Mouse (Mus musculus) 3T3-L1 (cell line): ENCODE results near the gene Serpinc1.
"Not testable (repeated sequence)": the region's sequence is repeated elsewhere in the genome, so short reads cannot be mapped to it uniquely, and the experiment has no call there.

Experiments
- DNase-seq: peaks from one replicate; pipeline ENCODE4 v3.0.0-alpha.2; 2015; ENCODE audit warnings: low read depth, low spot score

Gene Serpinc1

GRCm38 (mm10) chr1:160978071-160978735 is at the start of gene Serpinc1:
Gene Serpinc1 (plus strand): TSS chr1:160978585.
- no peak for DNase-seq

GRCm38 (mm10) chr1:160931320-160931719 is 47.1 kb upstream of the Serpinc1 start:
- no peak for DNase-seq

- peak; percentile 69 for DNase-seq
Measured at GRCm38 (mm10) chr1:160933896-160934482, 44.4 kb upstream of the Serpinc1 start.

GRCm38 (mm10) chr1:160935551-160935950 is 42.8 kb upstream of the Serpinc1 start:
- peak; percentile 38 for DNase-seq

GRCm38 (mm10) chr1:160963199-160963598 is 15.2 kb upstream of the Serpinc1 start:
- no peak for DNase-seq

- no peak for DNase-seq
Measured at GRCm38 (mm10) chr1:160967268-160967667, 11.1 kb upstream of the Serpinc1 start.

- DNase-seq: no peak
Measured at GRCm38 (mm10) chr1:160968643-160969042, 9.7 kb upstream of the Serpinc1 start.

GRCm38 (mm10) chr1:160980021-160980420 is 1.6 kb downstream of the Serpinc1 start:
- DNase-seq: no peak

- DNase-seq: no peak
Measured at GRCm38 (mm10) chr1:160980537-160981234, 2.3 kb downstream of the Serpinc1 start.

GRCm38 (mm10) chr1:160981337-160981736 is 3.0 kb downstream of the Serpinc1 start:
- DNase-seq: no peak

- DNase-seq: peak; percentile 18
Measured at GRCm38 (mm10) chr1:160982887-160983286, 4.5 kb downstream of the Serpinc1 start.

GRCm38 (mm10) chr1:160984731-160985130 is 6.3 kb downstream of the Serpinc1 start:
- not testable (repeated sequence) for DNase-seq

GRCm38 (mm10) chr1:160985477-160985876 is 7.1 kb downstream of the Serpinc1 start:
- no peak for DNase-seq

- DNase-seq: no peak
Measured at GRCm38 (mm10) chr1:160986881-160987635, 8.7 kb downstream of the Serpinc1 start.

- no peak for DNase-seq
Measured at GRCm38 (mm10) chr1:160989395-160989794, 11.0 kb downstream of the Serpinc1 start.

- DNase-seq: no peak
Measured at GRCm38 (mm10) chr1:160993851-160994250, 15.5 kb downstream of the Serpinc1 start.

GRCm38 (mm10) chr1:161004942-161005341 is 26.6 kb downstream of the Serpinc1 start:
- DNase-seq: no peak

- no peak for DNase-seq
Measured at GRCm38 (mm10) chr1:161005526-161005925, 27.1 kb downstream of the Serpinc1 start.

GRCm38 (mm10) chr1:161006471-161006870 is 28.1 kb downstream of the Serpinc1 start:
- no peak for DNase-seq

- DNase-seq: no peak
Measured at GRCm38 (mm10) chr1:161008038-161008437, 29.7 kb downstream of the Serpinc1 start.

- DNase-seq: no peak
Measured at GRCm38 (mm10) chr1:161010436-161010835, 32.1 kb downstream of the Serpinc1 start.

GRCm38 (mm10) chr1:161016378-161016777 is 38.0 kb downstream of the Serpinc1 start:
- no peak for DNase-seq
